Mouse (Mus musculus) cerebellum, adult 2 months (tissue): ENCODE data around the gene Lsp1.

ENCODE experiments used
- CTCF ChIP-seq: fragments of 200-500 bp; IDR thresholded peaks from 2 replicates; pipeline ENCODE4 v1.5.1; 2011; ENCODE audit warnings: low read depth, mild to moderate bottlenecking, control low read depth, low read length, moderate library complexity, borderline replicate concordance; ENCODE audit not compliant: insufficient read depth
- POLR2A ChIP-seq: fragments of 200-500 bp; IDR thresholded peaks from 2 replicates; pipeline ENCODE4 v1.6.1; 2011; ENCODE audit warnings: low read length, control low read depth, borderline replicate concordance; ENCODE audit not compliant: insufficient read depth

DNA sequence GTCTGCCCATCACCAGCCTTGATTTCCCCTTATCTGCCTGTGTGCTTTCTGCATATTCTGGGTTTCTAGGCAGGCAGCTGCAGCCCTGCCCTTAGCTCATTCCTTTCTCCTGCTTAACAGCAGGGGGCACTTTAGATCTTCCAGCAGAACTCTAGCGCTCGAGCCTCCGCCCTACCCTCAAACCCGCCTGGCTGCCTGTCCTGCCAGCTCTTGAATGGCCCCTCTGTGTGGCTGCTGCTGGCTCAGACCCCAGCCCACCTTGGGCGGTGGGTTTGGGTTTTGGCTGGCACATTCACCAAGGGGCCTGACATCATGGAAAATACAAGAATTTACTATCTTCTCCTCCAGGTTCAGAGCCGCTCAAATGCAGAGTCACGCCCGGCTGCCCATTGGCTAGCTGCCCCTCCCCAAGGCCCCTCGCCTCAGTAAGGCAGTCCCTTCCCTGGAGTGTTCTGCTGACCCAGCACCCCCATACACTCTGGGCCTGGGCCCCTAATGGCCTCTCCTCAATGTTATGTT, 26.8 kb downstream of the Lsp1 start:
- TF ChIP-seq CTCF (no peak), POLR2A (no peak)
